Mouse (Mus musculus): ENCODE results near the gene Pcare. TPM values are rescaled to one million over a fixed set of nuclear protein-coding genes. Genes with fewer than 3 reads are reported as not detected.
"Not testable (repeated sequence)": the region's sequence is repeated elsewhere in the genome, so short reads cannot be mapped to it uniquely, and the experiment has no call there.

Gene Pcare
- polyA plus RNA-seq, 1 experiment from 2014 or later = not detected

- Histone ChIP-seq H3K36me3 (ENCODE audit: control insufficient read depth, insufficient read depth, low read length) (no peaks in the 10 kb centered on the region), H3K4me1 (ENCODE audit: control insufficient read depth, insufficient read depth, low read length) (peaks cover 12% of the 10 kb centered on the region), H3K4me3 (ENCODE audit: low read depth, low read length) (no peak overlapping the region), H3K4me2 (ENCODE audit: low read length) (no peak overlapping the region), H3K9me3 (replicated peaks; ENCODE audit: control insufficient read depth, low read length) (peaks cover 3% of the 10 kb centered on the region; the same call in 1 of the 2 replicates), H3K27ac (ENCODE audit: low read depth, low read length) (no peak overlapping the region), H3K27me3 (replicated peaks; ENCODE audit: control insufficient read depth, insufficient read depth, low read length) (no peaks in the 10 kb centered on the region), H3K9ac (ENCODE audit: low read length) (no peak overlapping the region)
- DNase-seq (ENCODE audit: low spot score) (no peak), ATAC-seq (no peak)
- 97% methylated on average over 2 of the region's 2 CpGs for WGBS
Observed at GRCm38 (mm10) chr17:71780490-71780889, 27.8 kb upstream of the Pcare start.

GRCm38 (mm10) chr17:71778696-71779095 is 26.0 kb upstream of the Pcare start:
- peaks cover 3% of the 10 kb centered on the region; the same call in 1 of the 2 replicates for H3K9me3 ChIP-seq (replicated peaks; ENCODE audit: control insufficient read depth, low read length)
- H3K4me2 ChIP-seq (ENCODE audit: low read length) = no peak overlapping the region
- H3K27ac ChIP-seq (ENCODE audit: low read depth, low read length) = no peak overlapping the region
- ATAC-seq (no peak), DNase-seq (ENCODE audit: low spot score) (no peak)
- H3K27me3 ChIP-seq (replicated peaks; ENCODE audit: control insufficient read depth, insufficient read depth, low read length) = no peaks in the 10 kb centered on the region
- no peak overlapping the region for H3K4me3 ChIP-seq (ENCODE audit: low read depth, low read length)
- H3K36me3 ChIP-seq (ENCODE audit: control insufficient read depth, insufficient read depth, low read length) = no peaks in the 10 kb centered on the region
- WGBS = 86% methylated on average over 3 of the region's 3 CpGs
- H3K4me1 ChIP-seq (ENCODE audit: control insufficient read depth, insufficient read depth, low read length) = peaks cover 6% of the 10 kb centered on the region; the same call in 1 of the 2 replicates
- no peak overlapping the region for H3K9ac ChIP-seq (ENCODE audit: low read length)

GRCm38 (mm10) chr17:71775279-71775678 is 22.6 kb upstream of the Pcare start:
- H3K4me2 ChIP-seq (ENCODE audit: low read length) = no peak overlapping the region
- ATAC-seq (no peak), DNase-seq (ENCODE audit: low spot score) (no peak)
- H3K9ac ChIP-seq (ENCODE audit: low read length) = no peak overlapping the region
- H3K36me3 ChIP-seq (ENCODE audit: control insufficient read depth, insufficient read depth, low read length) = no peaks in the 10 kb centered on the region
- no peak overlapping the region for H3K4me3 ChIP-seq (ENCODE audit: low read depth, low read length)
- no peaks in the 10 kb centered on the region for H3K27me3 ChIP-seq (replicated peaks; ENCODE audit: control insufficient read depth, insufficient read depth, low read length)
- peaks cover 3% of the 10 kb centered on the region; the same call in 1 of the 2 replicates for H3K9me3 ChIP-seq (replicated peaks; ENCODE audit: control insufficient read depth, low read length)
- WGBS = 74% methylated on average over 4 of the region's 4 CpGs
- H3K27ac ChIP-seq (ENCODE audit: low read depth, low read length) = no peak overlapping the region
- no peaks in the 10 kb centered on the region for H3K4me1 ChIP-seq (ENCODE audit: control insufficient read depth, insufficient read depth, low read length)

GRCm38 (mm10) chr17:71774173-71774572 is 21.5 kb upstream of the Pcare start:
- DNase-seq (ENCODE audit: low spot score) (no peak), ATAC-seq (no peak)
- H3K27ac ChIP-seq (ENCODE audit: low read depth, low read length) = no peak overlapping the region
- 0 out of 2 replicates have a peak, but pooled peaks cover 4% of the 10 kb centered on the region for H3K4me1 ChIP-seq (ENCODE audit: control insufficient read depth, insufficient read depth, low read length)
- 76% methylated on average over 4 of the region's 4 CpGs for WGBS
- no peak overlapping the region for H3K9ac ChIP-seq (ENCODE audit: low read length)
- no peak overlapping the region for H3K4me2 ChIP-seq (ENCODE audit: low read length)
- no peak overlapping the region for H3K4me3 ChIP-seq (ENCODE audit: low read depth, low read length)
- H3K36me3 ChIP-seq (ENCODE audit: control insufficient read depth, insufficient read depth, low read length) = no peaks in the 10 kb centered on the region
- peaks cover 3% of the 10 kb centered on the region; the same call in 1 of the 2 replicates for H3K9me3 ChIP-seq (replicated peaks; ENCODE audit: control insufficient read depth, low read length)
- H3K27me3 ChIP-seq (replicated peaks; ENCODE audit: control insufficient read depth, insufficient read depth, low read length) = no peaks in the 10 kb centered on the region

GRCm38 (mm10) chr17:71770696-71771095 is 18.0 kb upstream of the Pcare start:
- no peak overlapping the region for H3K4me3 ChIP-seq (ENCODE audit: low read depth, low read length)
- no peaks in the 10 kb centered on the region for H3K9me3 ChIP-seq (replicated peaks; ENCODE audit: control insufficient read depth, low read length)
- no peak for ATAC-seq
- 90% methylated on average over 3 of the region's 3 CpGs for WGBS
- no peak overlapping the region for H3K27ac ChIP-seq (ENCODE audit: low read depth, low read length)
- no peak overlapping the region for H3K4me2 ChIP-seq (ENCODE audit: low read length)
- no peaks in the 10 kb centered on the region for H3K36me3 ChIP-seq (ENCODE audit: control insufficient read depth, insufficient read depth, low read length)
- H3K9ac ChIP-seq (ENCODE audit: low read length) = no peak overlapping the region
- 0 out of 2 replicates have a peak, but pooled peaks cover 4% of the 10 kb centered on the region for H3K4me1 ChIP-seq (ENCODE audit: control insufficient read depth, insufficient read depth, low read length)
- DNase-seq (ENCODE audit: low spot score) = no peak
- H3K27me3 ChIP-seq (replicated peaks; ENCODE audit: control insufficient read depth, insufficient read depth, low read length) = no peaks in the 10 kb centered on the region

GRCm38 (mm10) chr17:71769564-71769963 is 16.9 kb upstream of the Pcare start:
- Histone ChIP-seq H3K27me3 (replicated peaks; ENCODE audit: control insufficient read depth, insufficient read depth, low read length) (no peaks in the 10 kb centered on the region), H3K9ac (ENCODE audit: low read length) (no peak overlapping the region), H3K4me2 (ENCODE audit: low read length) (0 out of 2 replicates have a peak overlapping the region, but pooled peaks have one; percentile 3), H3K27ac (ENCODE audit: low read depth, low read length) (no peak overlapping the region), H3K4me3 (ENCODE audit: low read depth, low read length) (no peak overlapping the region), H3K9me3 (replicated peaks; ENCODE audit: control insufficient read depth, low read length) (0 out of 2 replicates have a peak, but pooled peaks cover 1% of the 10 kb centered on the region), H3K36me3 (ENCODE audit: control insufficient read depth, insufficient read depth, low read length) (no peaks in the 10 kb centered on the region), H3K4me1 (ENCODE audit: control insufficient read depth, insufficient read depth, low read length) (0 out of 2 replicates have a peak, but pooled peaks cover 4% of the 10 kb centered on the region)
- peak; percentile 68 for DNase-seq (ENCODE audit: low spot score)
- 3% methylated on average over 6 of the region's 6 CpGs for WGBS
- ATAC-seq = peak; percentile 72; the same call in 1 of the 2 replicates

GRCm38 (mm10) chr17:71768173-71768572 is 15.5 kb upstream of the Pcare start, which contains the start of gene Clip4:
Clip4 (plus strand) TSS chr17:71768473.
- not testable (repeated sequence) for ATAC-seq; H3K4me1 ChIP-seq (ENCODE audit: control insufficient read depth, insufficient read depth, low read length); H3K4me3 ChIP-seq (ENCODE audit: low read depth, low read length); H3K4me2 ChIP-seq (ENCODE audit: low read length); H3K27me3 ChIP-seq (replicated peaks; ENCODE audit: control insufficient read depth, insufficient read depth, low read length); H3K27ac ChIP-seq (ENCODE audit: low read depth, low read length); H3K9me3 ChIP-seq (replicated peaks; ENCODE audit: control insufficient read depth, low read length); H3K36me3 ChIP-seq (ENCODE audit: control insufficient read depth, insufficient read depth, low read length); DNase-seq (ENCODE audit: low spot score); H3K9ac ChIP-seq (ENCODE audit: low read length)
- 75% methylated on average over 1 of the region's 1 CpGs for WGBS

- no peak overlapping the region for H3K4me2 ChIP-seq (ENCODE audit: low read length)
- no peaks in the 10 kb centered on the region for H3K27me3 ChIP-seq (replicated peaks; ENCODE audit: control insufficient read depth, insufficient read depth, low read length)
- no peaks in the 10 kb centered on the region for H3K36me3 ChIP-seq (ENCODE audit: control insufficient read depth, insufficient read depth, low read length)
- 72% methylated on average over 7 of the region's 7 CpGs for WGBS
- no peak overlapping the region for H3K4me3 ChIP-seq (ENCODE audit: low read depth, low read length)
- H3K9me3 ChIP-seq (replicated peaks; ENCODE audit: control insufficient read depth, low read length) = 0 out of 2 replicates have a peak, but pooled peaks cover 3% of the 10 kb centered on the region
- ATAC-seq (no peak), DNase-seq (ENCODE audit: low spot score) (no peak)
- no peaks in the 10 kb centered on the region for H3K4me1 ChIP-seq (ENCODE audit: control insufficient read depth, insufficient read depth, low read length)
- H3K27ac ChIP-seq (ENCODE audit: low read depth, low read length) = no peak overlapping the region
- no peak overlapping the region for H3K9ac ChIP-seq (ENCODE audit: low read length)
Observed at GRCm38 (mm10) chr17:71760536-71760935, 7.8 kb upstream of the Pcare start.

- 81% methylated on average over 9 of the region's 9 CpGs for WGBS
- H3K4me1 ChIP-seq (ENCODE audit: control insufficient read depth, insufficient read depth, low read length) = peaks cover 5% of the 10 kb centered on the region
- no peak overlapping the region for H3K27ac ChIP-seq (ENCODE audit: low read depth, low read length)
- no peaks in the 10 kb centered on the region for H3K27me3 ChIP-seq (replicated peaks; ENCODE audit: control insufficient read depth, insufficient read depth, low read length)
- no peaks in the 10 kb centered on the region for H3K36me3 ChIP-seq (ENCODE audit: control insufficient read depth, insufficient read depth, low read length)
- no peak overlapping the region for H3K9ac ChIP-seq (ENCODE audit: low read length)
- DNase-seq (ENCODE audit: low spot score) = no peak
- ATAC-seq = no peak
- no peaks in the 10 kb centered on the region for H3K9me3 ChIP-seq (replicated peaks; ENCODE audit: control insufficient read depth, low read length)
- H3K4me2 ChIP-seq (ENCODE audit: low read length) = no peak overlapping the region
- H3K4me3 ChIP-seq (ENCODE audit: low read depth, low read length) = no peak overlapping the region
Observed at GRCm38 (mm10) chr17:71749616-71750168, 3.0 kb downstream of the Pcare start.

All from forebrain, embryonic 14.5 days (tissue).